Mouse (Mus musculus): Measurements from ENCODE around the gene Fam213a.

DNA sequence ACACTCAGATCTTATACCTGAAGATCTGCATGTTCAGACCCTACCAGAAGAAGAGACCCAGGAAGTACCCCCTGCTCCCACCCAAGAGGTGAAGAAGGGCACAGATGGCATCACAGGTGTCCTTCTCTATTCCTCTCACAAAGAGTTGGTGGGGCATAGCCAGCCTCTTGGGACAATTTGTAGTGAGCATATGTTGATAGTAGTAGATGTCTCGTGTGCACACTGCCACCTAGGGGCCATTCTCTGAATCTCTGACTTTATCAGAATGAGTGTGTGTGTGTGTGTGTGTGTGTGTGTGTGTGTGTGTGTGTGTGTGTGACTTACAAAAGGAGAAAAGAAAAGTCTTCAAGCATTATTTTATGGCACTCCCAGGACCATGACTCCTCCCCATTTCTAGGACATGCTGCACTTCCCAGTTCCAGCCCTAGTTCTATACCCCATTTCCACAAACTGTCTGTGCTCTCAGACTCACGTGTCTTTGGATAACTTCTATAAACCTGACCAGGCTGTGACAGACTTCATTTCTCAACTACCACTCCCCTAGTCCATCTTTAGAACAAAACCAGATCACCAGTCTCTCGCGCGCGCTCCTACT, 38.4 kb downstream of the Fam213a start:
- TF ChIP-seq MYOG (IDR thresholded peaks at IDR 0.05; ENCODE audit: control insufficient read depth, extremely low read depth, insufficient read length) (no peak), CTCF (IDR thresholded peaks at IDR 0.05; ENCODE audit: control insufficient read depth, insufficient read depth, insufficient read length) (peak; percentile 28), MAX (IDR thresholded peaks at IDR 0.05) (no peak)
